Mouse (Mus musculus) embryonic facial prominence, embryonic 10.5 days (tissue): ENCODE measurements around the gene Igsf8. TPM values are rescaled to one million over a fixed set of nuclear protein-coding genes. Genes with fewer than 3 reads are reported as not detected.

Experiments used
- DNase-seq: peaks from one replicate; pipeline ENCODE4 v3.0.0-alpha.2; 2017; ENCODE audit warnings: low spot score
- H3K27ac ChIP-seq: fragments of 300-500 bp; sonication (generic); replicated peaks from 2 replicates; pipeline ENCODE4 v1.5.1; 2016; ENCODE audit warnings: mild to moderate bottlenecking
- H3K27me3 ChIP-seq: fragments of 300-500 bp; sonication (generic); replicated peaks from 2 replicates; pipeline ENCODE4 v1.6.1; 2016; ENCODE audit warnings: low read depth, mild to moderate bottlenecking; ENCODE audit not compliant: poor library complexity, severe bottlenecking
- H3K36me3 ChIP-seq: fragments of 300-500 bp; sonication (generic); replicated peaks from 2 replicates; pipeline ENCODE4 v1.6.1; 2016; ENCODE audit warnings: mild to moderate bottlenecking, moderate library complexity
- H3K4me1 ChIP-seq: fragments of 300-500 bp; sonication (generic); 2 replicates; pipeline ENCODE4 v1.6.1; 2016
- H3K4me3 ChIP-seq: fragments of 300-500 bp; sonication (generic); 2 replicates; pipeline ENCODE4 v1.5.1; 2016; ENCODE audit warnings: mild to moderate bottlenecking, moderate library complexity
- H3K9me3 ChIP-seq: fragments of 300-500 bp; sonication (generic); 2 replicates; pipeline ENCODE4 v1.6.1; 2016; ENCODE audit warnings: mild to moderate bottlenecking
- WGBS: fragments of 180-500 bp; shearing (Covaris S2); methylation state at CpG from one replicate; pipeline ENCODE4 v1.1.7; 2016; 5-methylcytosine and 5-hydroxymethylcytosine counted together
- polyA plus RNA-seq: library from polyadenylated mRNA; unstranded; fragments of >200 nt; fragmentation: Nextera tagmentation; extraction: Ambion mirVana; gene quantifications from 2 replicates; pipeline ENCODE4 v1.2.1, GENCODE M21; 2016

The Igsf8 gene
- polyA plus RNA-seq, 1 experiment from 2014 or later, result 33.7 TPM

DNA sequence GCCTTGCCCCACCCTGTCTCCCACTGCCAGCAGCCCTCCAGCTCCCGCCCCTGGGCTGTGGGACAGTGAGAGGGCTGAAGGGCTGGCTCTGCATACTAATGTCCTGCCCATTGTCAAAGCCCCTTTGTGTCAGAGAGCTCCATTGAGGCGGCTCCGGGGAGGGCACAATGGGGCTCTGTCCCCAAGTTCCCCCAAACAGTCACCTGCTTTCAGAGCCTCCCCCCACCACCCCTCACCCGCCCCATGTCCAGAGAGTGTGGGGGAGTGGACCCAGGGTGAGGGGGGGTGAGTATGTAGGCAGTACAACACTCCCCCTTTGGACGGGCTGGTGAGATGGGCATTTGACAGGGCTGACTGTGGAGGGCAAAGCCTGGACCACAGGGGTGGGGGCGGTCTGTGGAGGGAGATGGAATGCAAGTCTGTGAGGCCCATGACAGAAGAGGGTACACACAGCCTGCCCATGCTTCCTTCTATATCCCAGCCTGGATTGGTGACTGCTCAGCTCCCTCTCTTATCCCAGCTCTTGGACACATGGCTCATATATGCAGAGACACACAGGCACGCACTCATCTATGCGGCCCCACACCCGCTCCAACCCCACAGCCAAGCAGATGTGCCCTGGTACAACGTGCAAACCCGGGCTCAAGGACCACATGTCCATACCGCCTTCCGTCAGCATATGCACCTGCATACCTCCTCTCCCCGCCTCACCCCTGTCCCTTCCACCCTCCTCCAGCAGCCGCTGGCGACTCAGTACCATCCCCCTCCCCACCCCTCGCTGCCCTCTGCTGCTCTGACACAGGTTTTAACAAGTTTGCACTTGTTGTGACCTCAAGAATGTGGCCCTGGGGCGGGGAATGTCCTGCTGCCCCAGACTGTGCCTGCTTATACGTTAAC is 88.7 kb downstream of the Igsf8 start:
- no peaks in the 10 kb centered on the region for H3K36me3 ChIP-seq
- peaks cover 68% of the 10 kb centered on the region for H3K27me3 ChIP-seq
- H3K9me3 ChIP-seq, result no peaks in the 10 kb centered on the region
- peaks cover 31% of the 10 kb centered on the region for H3K4me1 ChIP-seq
- H3K4me3 ChIP-seq, result peak overlapping the region; percentile 23; the same call in 1 of the 2 replicates
- peak overlapping the region; percentile 82 for H3K27ac ChIP-seq
- WGBS, result 5% methylated on average over 19 of the region's 19 CpGs
- peak; percentile 81 for DNase-seq

DNA sequence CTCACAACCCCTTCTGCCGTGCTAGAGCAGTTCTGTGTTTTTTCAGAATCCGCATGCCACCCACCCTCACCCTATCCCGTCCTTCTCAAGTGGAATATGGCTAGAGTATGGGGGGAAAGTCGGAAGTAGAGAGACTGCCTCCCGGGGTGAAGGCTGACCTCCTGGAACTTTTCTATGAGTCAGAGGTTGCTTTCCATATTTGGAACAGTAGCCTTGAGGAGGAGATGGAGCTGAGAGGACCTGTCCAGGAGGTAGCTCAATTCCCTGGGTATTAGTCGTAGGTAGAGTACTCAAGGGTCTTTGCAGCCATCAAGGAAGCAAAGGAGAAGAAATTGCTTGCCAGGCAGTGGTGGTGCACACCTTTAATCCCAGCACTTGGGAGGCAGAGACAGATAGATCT is 90.6 kb downstream of the Igsf8 start:
- peak overlapping the region; percentile 82; the same call in 1 of the 2 replicates for H3K27ac ChIP-seq

DNA sequence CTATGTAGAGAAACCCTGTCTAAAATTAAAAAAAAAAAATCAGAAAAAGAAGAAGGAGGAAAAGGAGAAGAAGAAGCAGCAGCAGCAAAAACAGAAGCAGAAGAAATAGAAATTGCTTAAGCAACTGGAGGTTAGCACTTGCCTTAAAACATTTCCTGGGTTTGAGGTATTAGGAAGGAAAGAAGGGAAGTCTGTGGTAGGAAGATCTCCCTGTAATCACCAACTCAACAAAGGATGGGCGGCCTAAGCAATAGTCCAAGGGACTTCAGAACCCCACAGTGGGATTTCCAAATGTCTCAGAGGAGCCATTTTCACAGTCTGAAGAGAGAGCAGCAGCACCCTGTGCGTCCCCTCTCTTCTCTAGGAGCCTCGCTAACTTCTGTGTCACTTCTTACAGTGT is 91.0 kb downstream of the Igsf8 start:
- no peaks in the 10 kb centered on the region for H3K36me3 ChIP-seq
- DNase-seq, result no peak
- no peak overlapping the region for H3K4me3 ChIP-seq
- H3K4me1 ChIP-seq, result peaks cover 38% of the 10 kb centered on the region
- WGBS, result 85% methylated on average over 3 of the region's 3 CpGs
- H3K27me3 ChIP-seq, result peaks cover 76% of the 10 kb centered on the region
- no peak overlapping the region for H3K27ac ChIP-seq
- H3K9me3 ChIP-seq, result no peaks in the 10 kb centered on the region

More for the DNA sequence above, 90.6 kb downstream of the Igsf8 start:
- no peaks in the 10 kb centered on the region for H3K36me3 ChIP-seq
- H3K4me1 ChIP-seq, result peaks cover 38% of the 10 kb centered on the region
- no peak overlapping the region for H3K4me3 ChIP-seq
- H3K9me3 ChIP-seq, result no peaks in the 10 kb centered on the region
- DNase-seq, result no peak
- H3K27me3 ChIP-seq, result peaks cover 72% of the 10 kb centered on the region
- 79% methylated on average over 6 of the region's 6 CpGs for WGBS

DNA sequence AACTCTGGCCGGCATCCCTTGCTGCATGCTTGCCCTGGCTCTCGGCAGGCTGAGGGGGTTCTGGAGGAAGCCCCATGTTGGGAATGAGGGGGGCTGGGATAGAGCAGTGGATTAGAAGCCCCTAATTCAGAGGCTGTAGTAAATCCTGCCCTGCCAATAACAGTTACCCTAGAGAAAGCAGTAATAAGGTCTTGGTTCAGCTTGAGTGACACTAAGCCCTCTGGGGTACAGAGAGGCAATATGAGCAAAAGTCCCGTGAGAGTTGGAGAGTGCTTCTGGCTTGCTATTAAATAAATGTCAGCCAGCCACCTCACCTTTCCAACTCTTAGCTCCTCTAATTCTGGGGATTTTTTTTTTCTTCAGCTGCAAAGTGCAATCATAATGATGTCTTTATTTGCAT is 93.9 kb downstream of the Igsf8 start:
- Histone ChIP-seq H3K36me3 (no peaks in the 10 kb centered on the region), H3K9me3 (no peaks in the 10 kb centered on the region), H3K4me1 (peaks cover 33% of the 10 kb centered on the region), H3K27me3 (peaks cover 78% of the 10 kb centered on the region), H3K4me3 (no peak overlapping the region), H3K27ac (no peak overlapping the region)
- no peak for DNase-seq
- 40% methylated on average over 3 of the region's 3 CpGs for WGBS

DNA sequence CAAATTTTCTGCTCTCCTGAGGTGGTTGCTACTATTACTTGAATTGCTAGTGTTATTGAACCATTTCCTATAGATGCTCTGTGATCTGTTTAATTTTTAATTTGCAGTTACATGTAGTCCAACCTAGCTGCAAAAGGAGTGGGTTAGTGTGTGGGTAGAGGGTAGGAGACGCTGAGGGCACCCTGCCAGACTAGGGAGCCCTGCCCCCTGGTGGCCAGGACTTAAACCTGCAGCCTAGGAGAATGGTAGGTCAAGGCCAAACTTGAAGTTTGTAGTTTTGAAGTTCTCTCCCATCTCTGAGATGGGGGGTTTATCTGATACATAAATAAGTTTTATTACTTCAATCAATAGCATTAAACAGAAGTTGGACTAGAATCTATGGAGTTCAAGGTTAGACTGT is 96.1 kb downstream of the Igsf8 start:
- H3K4me3 ChIP-seq, result no peak overlapping the region
- no peaks in the 10 kb centered on the region for H3K9me3 ChIP-seq
- WGBS, result 0% methylated on average over 1 of the region's 1 CpGs
- peak; percentile 62 for DNase-seq
- peaks cover 65% of the 10 kb centered on the region for H3K27me3 ChIP-seq
- H3K4me1 ChIP-seq, result peaks cover 18% of the 10 kb centered on the region
- no peak overlapping the region for H3K27ac ChIP-seq
- H3K36me3 ChIP-seq, result no peaks in the 10 kb centered on the region

DNA sequence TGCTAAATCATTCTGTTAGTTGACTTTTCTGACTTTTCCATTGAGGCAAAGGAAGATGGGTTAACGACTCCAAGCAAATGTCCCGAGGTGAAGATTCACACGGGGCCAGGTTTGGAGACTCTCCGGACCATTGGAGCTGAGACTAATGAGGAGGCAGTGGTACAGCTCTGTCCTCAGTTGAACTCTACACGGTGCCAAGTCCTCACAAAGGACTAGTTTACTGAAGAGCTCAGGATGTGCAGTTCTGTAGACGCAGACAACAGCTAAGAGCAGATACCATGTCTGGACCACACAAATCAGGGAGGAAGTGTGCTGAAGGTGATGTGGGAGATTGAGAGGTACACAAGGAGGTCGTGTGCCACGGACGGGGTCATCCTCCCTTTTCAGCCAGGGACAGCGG is 96.9 kb downstream of the Igsf8 start:
- Histone ChIP-seq H3K4me1 (peaks cover 18% of the 10 kb centered on the region), H3K9me3 (no peaks in the 10 kb centered on the region), H3K4me3 (no peak overlapping the region), H3K27ac (no peak overlapping the region), H3K36me3 (no peaks in the 10 kb centered on the region), H3K27me3 (peaks cover 57% of the 10 kb centered on the region)
- 81% methylated on average over 10 of the region's 10 CpGs for WGBS
- no peak for DNase-seq

DNA sequence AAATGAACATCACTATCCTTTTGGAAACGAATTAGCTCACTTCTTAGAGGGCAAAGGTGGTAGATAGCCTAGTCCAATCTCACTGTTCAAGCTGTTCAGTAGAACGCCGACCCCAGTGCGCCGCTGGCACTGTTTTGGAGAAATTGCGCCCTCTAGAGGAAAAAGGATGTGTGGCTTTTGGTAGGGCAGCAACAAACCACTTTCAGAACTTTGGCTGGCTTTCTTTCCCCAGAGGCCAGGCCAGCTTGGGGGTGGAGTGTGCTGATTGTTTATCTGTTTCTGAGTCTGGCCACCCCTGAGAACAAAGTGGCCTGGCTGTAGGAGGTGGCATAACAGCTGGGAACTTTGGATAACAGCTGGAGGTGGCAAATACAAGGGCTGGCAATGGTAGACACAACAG is 103.2 kb downstream of the Igsf8 start:
- Histone ChIP-seq H3K27me3 (peaks cover 22% of the 10 kb centered on the region), H3K36me3 (no peaks in the 10 kb centered on the region), H3K4me1 (peaks cover 11% of the 10 kb centered on the region; the same call in 1 of the 2 replicates), H3K9me3 (no peaks in the 10 kb centered on the region), H3K27ac (no peak overlapping the region), H3K4me3 (no peak overlapping the region)
- 14% methylated on average over 6 of the region's 6 CpGs for WGBS
- DNase-seq, result peak; percentile 62

DNA sequence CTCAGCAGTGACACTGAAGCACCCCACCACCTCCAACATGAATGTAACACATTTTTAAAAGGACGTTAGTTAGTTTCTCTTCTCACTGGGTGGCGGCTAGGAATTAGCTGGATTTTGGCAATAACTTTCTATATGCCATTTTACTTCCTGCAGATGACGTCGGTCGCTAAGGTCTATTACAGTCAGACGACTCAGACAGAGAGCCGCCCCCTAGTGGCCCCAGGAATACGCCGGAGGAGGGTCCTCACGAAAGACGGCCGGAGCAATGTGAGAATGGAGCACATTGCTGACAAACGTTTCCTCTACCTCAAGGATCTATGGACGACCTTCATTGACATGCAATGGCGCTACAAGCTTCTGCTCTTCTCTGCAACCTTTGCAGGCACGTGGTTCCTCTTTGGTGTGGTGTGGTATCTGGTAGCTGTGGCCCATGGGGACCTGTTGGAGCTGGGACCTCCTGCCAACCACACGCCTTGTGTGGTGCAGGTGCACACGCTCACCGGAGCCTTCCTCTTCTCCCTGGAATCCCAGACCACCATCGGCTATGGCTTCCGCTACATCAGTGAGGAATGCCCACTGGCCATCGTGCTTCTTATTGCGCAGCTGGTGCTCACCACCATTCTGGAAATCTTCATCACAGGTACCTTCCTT is 107.5 kb downstream of the Igsf8 start:
- DNase-seq, result peak; percentile 77
- no peaks in the 10 kb centered on the region for H3K9me3 ChIP-seq
- H3K4me1 ChIP-seq, result peaks cover 11% of the 10 kb centered on the region; the same call in 1 of the 2 replicates
- peak overlapping the region; percentile 26 for H3K4me3 ChIP-seq
- 30% methylated on average over 23 of the region's 23 CpGs for WGBS
- H3K27ac ChIP-seq, result no peak overlapping the region
- H3K36me3 ChIP-seq, result no peaks in the 10 kb centered on the region
- peaks cover 14% of the 10 kb centered on the region for H3K27me3 ChIP-seq

Other genes with a start within 250 kb of the Igsf8 start
- 28.3 and 35.3 TPM in 2 replicates for gene Vangl2, start 233.2 kb upstream of the Igsf8 start, polyA plus RNA-seq
- gene Nhlh1, start 204.1 kb upstream of the Igsf8 start, polyA plus RNA-seq, result 4.1 and 4.7 TPM in 2 replicates
- gene Copa, start 179.1 kb upstream of the Igsf8 start, polyA plus RNA-seq, result 185 and 189 TPM in 2 replicates
- 92.1 and 98.5 TPM in 2 replicates for gene Ncstn, start 178.8 kb upstream of the Igsf8 start, polyA plus RNA-seq
- 184 and 185 TPM in 2 replicates for gene Pex19, start 134.9 kb upstream of the Igsf8 start, polyA plus RNA-seq
- 130 and 141 TPM in 2 replicates for gene Dcaf8, start 113.6 kb upstream of the Igsf8 start, polyA plus RNA-seq
- gene Pea15a, start 54.8 kb upstream of the Igsf8 start, polyA plus RNA-seq, result 123 and 138 TPM in 2 replicates
- gene Casq1, start 41.8 kb upstream of the Igsf8 start, polyA plus RNA-seq, result 1.6 TPM in 2 replicates
- not detected in 2 replicates for gene Atp1a4, start 3.2 kb upstream of the Igsf8 start, polyA plus RNA-seq
- gene Atp1a2, start 36.4 kb downstream of the Igsf8 start, polyA plus RNA-seq, result 1.2 and 1.4 TPM in 2 replicates
- gene Kcnj9, start 67.7 kb downstream of the Igsf8 start, polyA plus RNA-seq, result 0.10 and 0.11 TPM in 2 replicates
- 0.09 and 0.15 TPM in 2 replicates for gene Kcnj10, start 79.6 kb downstream of the Igsf8 start, polyA plus RNA-seq
- 10.2 and 11.1 TPM in 2 replicates for gene Pigm, start 114.9 kb downstream of the Igsf8 start, polyA plus RNA-seq
- not detected in 2 replicates for gene Slamf9, start 213.7 kb downstream of the Igsf8 start, polyA plus RNA-seq
- gene Igsf9, start 220.1 kb downstream of the Igsf8 start, polyA plus RNA-seq, result 92.8 and 95.9 TPM in 2 replicates
- gene Tagln2, start 238.4 kb downstream of the Igsf8 start, polyA plus RNA-seq, result 75.1 and 82.5 TPM in 2 replicates